Mouse (Mus musculus) heart, embryonic 16.5 days (tissue): ENCODE results near the gene Tmem150b. TPM values are rescaled to one million over a fixed set of nuclear protein-coding genes. Genes with fewer than 3 reads are reported as not detected.

Experiments
- ATAC-seq: fragments of 200-750 bp; cut with Nextera tagmentation; replicated peaks from 2 replicates; pipeline ENCODE4 v1.8.0; 2017; ENCODE audit warnings: moderate number of reproducible peaks; ENCODE audit not compliant: insufficient read depth, low FRiP score; ENCODE audit errors: extremely low read depth
- H3K27ac ChIP-seq: fragments of 300-500 bp; sonication (generic); 2 replicates; pipeline ENCODE4 v1.5.1; 2014; ENCODE audit warnings: mild to moderate bottlenecking, low read length, control low read depth, moderate library complexity
- H3K27me3 ChIP-seq: fragments of 300-500 bp; sonication (generic); 2 replicates; pipeline ENCODE4 v1.6.1; 2014; ENCODE audit warnings: low read length, mixed read lengths; ENCODE audit not compliant: control insufficient read depth, insufficient read depth
- H3K36me3 ChIP-seq: fragments of 300-500 bp; sonication (generic); 2 replicates; pipeline ENCODE4 v1.6.1; 2014; ENCODE audit not compliant: control insufficient read depth, insufficient read depth
- H3K4me1 ChIP-seq: fragments of 300-500 bp; sonication (generic); 2 replicates; pipeline ENCODE4 v1.6.1; 2014; ENCODE audit warnings: low read length, mixed read lengths; ENCODE audit not compliant: control insufficient read depth, insufficient read depth
- H3K4me2 ChIP-seq: fragments of 300-500 bp; sonication (generic); 2 replicates; pipeline ENCODE4 v1.6.1; 2014; ENCODE audit warnings: low read depth, mild to moderate bottlenecking, control low read depth, low read length
- H3K4me3 ChIP-seq: fragments of 300-500 bp; sonication (generic); 2 replicates; pipeline ENCODE4 v1.5.1; 2014; ENCODE audit warnings: mild to moderate bottlenecking, control low read depth, low read length
- H3K9ac ChIP-seq: fragments of 300-500 bp; sonication (generic); 2 replicates; pipeline ENCODE4 v1.6.1; 2014; ENCODE audit warnings: low read length, control low read depth
- H3K9me3 ChIP-seq: fragments of 300-500 bp; sonication (generic); replicated peaks from 2 replicates; pipeline ENCODE4 v1.6.1; 2016; ENCODE audit warnings: low read length; ENCODE audit not compliant: control insufficient read depth
- WGBS: fragments of 180-500 bp; shearing (Covaris S2); extraction: QIAGEN DNeasy Blood & Tissue Kit; methylation state at CpG from one replicate; pipeline ENCODE4 v1.1.7; 2014; 5-methylcytosine and 5-hydroxymethylcytosine counted together
- polyA plus RNA-seq: library from polyadenylated mRNA; unstranded; fragments of >200 nt; fragmentation: Nextera tagmentation; extraction: Ambion mirVana; gene quantifications from 2 replicates; pipeline ENCODE4 v1.2.1, GENCODE M21; 2015

Gene Tmem150b
- polyA plus RNA-seq = 0.06 and 0.33 TPM in 2 replicates

- Histone ChIP-seq H3K36me3 (no peaks in the 10 kb centered on the region), H3K4me3 (no peak within 1 kb of the TSS), H3K9ac (no peak within 1 kb of the TSS), H3K4me1 (no peaks in the 10 kb centered on the region), H3K27ac (no peak within 1 kb of the TSS), H3K27me3 (no peaks in the 10 kb centered on the region; the same call in 1 of the 2 replicates), H3K9me3 (no peaks in the 10 kb centered on the region; the same call in 1 of the 2 replicates), H3K4me2 (no peak within 1 kb of the TSS)
- WGBS = 54% methylated on average over 7 of the region's 7 CpGs
- no peak for ATAC-seq
Measured at GRCm38 (mm10) chr7:4725169-4725568, at the start of gene Tmem150b. Tmem150b (minus strand) TSS chr7:4725249.

- no peaks in the 10 kb centered on the region for H3K4me1 ChIP-seq
- peaks cover 22% of the 10 kb centered on the region for H3K27me3 ChIP-seq
- H3K4me3 ChIP-seq = no peak within 1 kb of the TSS
- H3K9ac ChIP-seq = no peak within 1 kb of the TSS
- no peaks in the 10 kb centered on the region for H3K9me3 ChIP-seq
- no peak for ATAC-seq
- H3K27ac ChIP-seq = no peak within 1 kb of the TSS
- 63% methylated on average over 3 of the region's 5 CpGs for WGBS
- H3K4me2 ChIP-seq = no peak within 1 kb of the TSS
- no peaks in the 10 kb centered on the region for H3K36me3 ChIP-seq
Measured at GRCm38 (mm10) chr7:4771202-4771601, 46.2 kb upstream of the Tmem150b start, which contains the start of gene Fam71e2. Fam71e2 (minus strand) TSS chr7:4771302.

- ATAC-seq = no peak
- Histone ChIP-seq H3K27me3 (peaks cover 1% of the 10 kb centered on the region; the same call in 1 of the 2 replicates), H3K9me3 (no peaks in the 10 kb centered on the region), H3K4me1 (no peaks in the 10 kb centered on the region), H3K4me2 (no peak overlapping the region), H3K27ac (no peak overlapping the region), H3K4me3 (no peak overlapping the region), H3K9ac (no peak overlapping the region), H3K36me3 (no peaks in the 10 kb centered on the region)
- WGBS = 33% methylated on average over 4 of the region's 4 CpGs
Measured at GRCm38 (mm10) chr7:4764946-4765710, 40.1 kb upstream of the Tmem150b start.

- H3K27me3 ChIP-seq = no peaks in the 10 kb centered on the region
- no peak for ATAC-seq
- H3K27ac ChIP-seq = no peak overlapping the region
- no peak overlapping the region for H3K4me2 ChIP-seq
- no peaks in the 10 kb centered on the region for H3K36me3 ChIP-seq
- 38% methylated on average over 1 of the region's 1 CpGs for WGBS
- no peaks in the 10 kb centered on the region for H3K4me1 ChIP-seq
- H3K9me3 ChIP-seq = no peaks in the 10 kb centered on the region
- H3K4me3 ChIP-seq = no peak overlapping the region
- no peak overlapping the region for H3K9ac ChIP-seq
Measured at GRCm38 (mm10) chr7:4759670-4760069, 34.6 kb upstream of the Tmem150b start.

- no peaks in the 10 kb centered on the region for H3K27me3 ChIP-seq
- H3K36me3 ChIP-seq = no peaks in the 10 kb centered on the region
- peak; percentile 90 for ATAC-seq
- peak within 1 kb of the TSS; percentile 42 for H3K4me3 ChIP-seq
- H3K9me3 ChIP-seq = no peaks in the 10 kb centered on the region
- H3K4me1 ChIP-seq = peaks cover 16% of the 10 kb centered on the region
- 3% methylated on average over 24 of the region's 24 CpGs for WGBS
- no peak within 1 kb of the TSS for H3K27ac ChIP-seq
- H3K4me2 ChIP-seq = peak within 1 kb of the TSS; percentile 62
- peak within 1 kb of the TSS; percentile 46 for H3K9ac ChIP-seq
Measured at GRCm38 (mm10) chr7:4752821-4753570, 27.9 kb upstream of the Tmem150b start, which contains the start of gene Cox6b2. Cox6b2 (minus strand) TSS chr7:4753094.

GRCm38 (mm10) chr7:4751971-4752820 lies 27.1 kb upstream of the Tmem150b start:
- peak; percentile 73 for ATAC-seq
- peak overlapping the region; percentile 42 for H3K4me3 ChIP-seq
- H3K9me3 ChIP-seq = no peaks in the 10 kb centered on the region
- no peaks in the 10 kb centered on the region for H3K36me3 ChIP-seq
- WGBS = 4% methylated on average over 30 of the region's 30 CpGs
- no peaks in the 10 kb centered on the region for H3K27me3 ChIP-seq
- H3K27ac ChIP-seq = no peak overlapping the region
- H3K4me2 ChIP-seq = peak overlapping the region; percentile 62
- peaks cover 16% of the 10 kb centered on the region for H3K4me1 ChIP-seq
- H3K9ac ChIP-seq = peak overlapping the region; percentile 46

- no peak for ATAC-seq
- Histone ChIP-seq H3K9me3 (no peaks in the 10 kb centered on the region), H3K4me3 (no peak overlapping the region), H3K27me3 (no peaks in the 10 kb centered on the region), H3K27ac (no peak overlapping the region), H3K4me2 (no peak overlapping the region), H3K9ac (no peak overlapping the region), H3K36me3 (peaks cover 5% of the 10 kb centered on the region; the same call in 1 of the 2 replicates), H3K4me1 (peaks cover 16% of the 10 kb centered on the region)
- WGBS = 62% methylated on average over 2 of the region's 2 CpGs
Measured at GRCm38 (mm10) chr7:4749169-4749568, 24.1 kb upstream of the Tmem150b start.

GRCm38 (mm10) chr7:4748321-4748720 lies 23.3 kb upstream of the Tmem150b start:
- Histone ChIP-seq H3K36me3 (peaks cover 5% of the 10 kb centered on the region; the same call in 1 of the 2 replicates), H3K4me1 (peaks cover 16% of the 10 kb centered on the region), H3K4me2 (no peak overlapping the region), H3K27me3 (no peaks in the 10 kb centered on the region), H3K9ac (no peak overlapping the region), H3K4me3 (no peak overlapping the region), H3K9me3 (no peaks in the 10 kb centered on the region), H3K27ac (no peak overlapping the region)
- WGBS = 68% methylated on average over 4 of the region's 4 CpGs
- no peak for ATAC-seq
